Mouse (Mus musculus) liver, embryonic 14.5 days (tissue): Measurements from ENCODE around the gene Slx4.

Experiments used
- CTCF ChIP-seq: IDR thresholded peaks from 2 replicates; pipeline ENCODE4 v1.5.1; 2016; ENCODE audit warnings: antibody characterized with exemption, low read depth, control low read depth
- EP300 ChIP-seq: IDR thresholded peaks from 2 replicates; pipeline ENCODE4 v1.6.1; 2016; ENCODE audit warnings: antibody characterized with exemption, low read depth

DNA sequence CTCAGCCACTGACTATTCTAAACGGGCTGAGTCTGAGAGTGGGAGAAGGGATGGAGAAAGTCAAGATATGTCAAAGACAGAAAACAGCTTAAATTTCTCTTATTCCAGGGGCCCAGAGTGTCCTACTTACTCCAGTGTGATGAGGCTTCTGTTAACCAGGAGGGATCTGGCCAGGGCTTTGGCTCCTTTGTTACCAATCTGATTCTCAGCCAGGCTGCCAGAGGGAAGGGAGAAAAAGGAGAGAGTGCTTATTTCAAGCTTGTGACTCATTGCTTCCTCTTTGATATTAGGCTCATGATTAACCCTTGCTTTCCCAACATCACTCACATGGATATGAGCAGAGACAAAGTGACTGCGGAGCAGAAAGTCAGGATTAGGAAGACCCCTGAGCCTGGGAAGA lies 44.3 kb downstream of the Slx4 start:
- TF ChIP-seq CTCF (no peak), EP300 (no peak)
